Mouse (Mus musculus) large intestine, adult 2 months (tissue): ENCODE measurements around the gene Pgm5. TPM values are rescaled to one million over a fixed set of nuclear protein-coding genes. Genes with fewer than 3 reads are reported as not detected.

Experiments
- DNase-seq: peaks from one replicate; pipeline ENCODE4 v3.0.0-alpha.2; 2012; ENCODE audit warnings: low read depth, low spot score
- WGBS: fragments of 180-500 bp; shearing (Covaris S2); methylation state at CpG from one replicate; pipeline ENCODE4 v1.1.7; 2018; 5-methylcytosine and 5-hydroxymethylcytosine counted together
- polyA plus RNA-seq: library from polyadenylated mRNA; depleted of rRNA; stranded (reverse); fragments of >200 nt; gene quantifications from 2 replicates; pipeline ENCODE4 v1.2.3, GENCODE M21; 2012

Gene Pgm5
- polyA plus RNA-seq, 1 experiment, result 40.2 TPM

DNA sequence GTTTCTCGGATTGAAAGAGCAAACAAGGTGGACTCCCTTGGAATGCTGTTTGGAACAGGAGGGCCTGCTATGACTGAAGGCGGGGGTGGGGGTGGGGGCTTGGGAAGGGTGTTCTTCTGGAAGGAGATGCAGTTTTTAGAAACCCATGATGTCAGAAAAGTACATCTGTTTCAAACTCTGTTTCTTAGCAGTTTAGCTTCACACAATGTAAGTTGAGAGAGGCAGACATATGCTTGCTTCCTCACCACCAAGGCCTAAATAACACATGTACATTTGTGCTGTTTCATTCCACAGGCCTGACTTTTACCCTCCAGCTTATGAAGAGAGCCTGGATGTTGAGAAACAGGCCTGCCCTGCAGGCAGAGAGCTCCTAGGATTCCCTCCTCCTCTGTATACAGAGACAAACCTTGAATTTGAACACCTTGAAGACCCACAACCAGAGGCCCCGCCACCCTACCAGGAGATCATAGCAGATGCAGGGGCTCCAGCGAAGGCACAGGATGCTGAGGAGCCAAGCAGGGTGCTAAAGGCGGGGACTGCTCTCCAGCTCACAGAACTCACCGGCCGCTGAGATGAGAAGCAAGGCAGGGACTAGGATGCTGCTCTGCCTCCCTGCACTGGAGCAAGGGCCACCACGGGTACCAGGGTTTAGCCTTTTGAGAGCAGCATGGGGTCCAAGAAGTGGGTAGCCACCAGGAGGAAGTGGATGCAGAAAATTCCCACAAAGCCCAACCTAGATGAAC, 184.2 kb downstream of the Pgm5 start:
- DNase-seq, result no peak
- 82% methylated on average over 8 of the region's 8 CpGs for WGBS

DNA sequence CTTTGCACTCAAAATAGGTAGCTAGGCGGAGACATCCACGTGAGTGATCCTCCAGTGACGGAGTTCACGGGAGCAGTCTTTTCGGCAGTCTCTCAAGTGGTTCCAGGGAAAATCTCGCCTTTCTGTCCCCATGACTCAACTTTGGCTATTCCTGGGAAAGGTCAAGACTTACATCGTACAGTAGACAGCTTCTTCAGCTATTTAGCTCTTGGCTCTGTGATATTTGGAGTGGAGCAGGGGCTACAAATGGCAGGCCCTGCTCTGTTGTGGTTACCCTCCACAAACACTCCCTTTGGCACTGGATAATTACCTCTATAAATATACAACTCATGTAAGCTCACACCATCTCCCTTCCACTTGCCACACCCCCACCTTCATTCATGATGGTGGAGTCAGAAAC, 185.2 kb downstream of the Pgm5 start:
- no peak for DNase-seq
- WGBS, result 56% methylated on average over 7 of the region's 7 CpGs

DNA sequence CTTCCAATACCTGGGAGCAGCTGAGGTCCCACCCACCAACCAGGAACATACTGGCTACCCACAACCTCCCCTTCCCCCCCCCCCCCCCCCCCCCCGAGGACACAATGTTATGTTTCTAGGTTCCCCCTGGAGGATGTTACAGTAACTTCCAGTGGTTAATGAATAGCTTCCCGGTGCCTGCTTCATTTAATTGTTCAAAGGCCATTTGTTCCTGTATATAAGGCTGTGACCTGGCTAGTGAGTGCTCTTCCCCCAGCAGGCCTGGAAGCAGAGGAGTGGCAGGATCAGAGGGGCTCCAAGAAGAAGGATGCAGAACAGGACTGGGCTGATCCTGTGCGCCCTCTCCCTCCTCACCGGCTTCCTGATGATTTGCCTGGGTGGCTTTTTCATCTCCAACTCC, 187.9 kb downstream of the Pgm5 start, which contains the start of gene Tmem252:
Gene Tmem252 (plus strand): TSS at position 247 of the 400 bp plus-strand sequence.
- no peak for DNase-seq

GRCm38 (mm10) chr19:24673331-24673730, 188.3 kb downstream of the Pgm5 start:
- DNase-seq, result no peak
- WGBS, result 17% methylated on average over 10 of the region's 10 CpGs

More for the DNA sequence above, 187.9 kb downstream of the Pgm5 start, which contains the start of gene Tmem252:
- 20% methylated on average over 4 of the region's 4 CpGs for WGBS

DNA sequence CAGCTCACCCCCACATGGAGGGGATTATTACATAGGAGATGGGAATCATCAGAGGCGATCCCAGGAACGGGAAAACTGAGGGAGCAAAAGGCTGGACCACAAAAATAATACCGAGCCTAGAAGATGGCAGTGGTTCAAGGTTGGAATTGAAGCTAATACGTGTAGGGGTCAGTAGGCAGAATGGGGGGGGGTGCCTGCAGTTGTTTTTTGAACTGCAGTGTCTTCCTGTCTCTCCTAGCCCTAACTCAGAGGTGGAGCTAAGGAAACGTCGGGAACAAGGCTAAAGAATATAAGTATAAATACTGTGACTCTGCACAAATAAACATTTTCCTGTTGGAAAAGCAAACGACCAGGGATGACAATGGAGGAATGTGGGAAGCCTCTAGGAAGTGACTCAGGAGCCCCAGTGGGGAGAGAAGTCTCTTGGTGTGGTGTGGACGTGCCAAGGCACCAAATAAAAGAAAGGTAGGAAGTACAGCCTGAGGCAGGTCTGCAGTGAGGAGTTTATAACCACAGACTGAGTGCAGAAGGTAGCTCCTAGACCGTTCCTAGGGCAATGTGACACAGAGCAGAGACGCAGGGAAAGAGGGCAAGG, 189.2 kb downstream of the Pgm5 start:
- 43% methylated on average over 10 of the region's 10 CpGs for WGBS

GRCm38 (mm10) chr19:24671571-24671970, 190.1 kb downstream of the Pgm5 start:
- WGBS, result 70% methylated on average over 3 of the region's 3 CpGs

More for the DNA sequence above, 189.2 kb downstream of the Pgm5 start:
- DNase-seq, result no peak

GRCm38 (mm10) chr19:24667527-24667926, 194.1 kb downstream of the Pgm5 start:
- DNase-seq, result no peak
- 81% methylated on average over 3 of the region's 3 CpGs for WGBS

More at GRCm38 (mm10) chr19:24671571-24671970, 190.1 kb downstream of the Pgm5 start:
- no peak for DNase-seq

DNA sequence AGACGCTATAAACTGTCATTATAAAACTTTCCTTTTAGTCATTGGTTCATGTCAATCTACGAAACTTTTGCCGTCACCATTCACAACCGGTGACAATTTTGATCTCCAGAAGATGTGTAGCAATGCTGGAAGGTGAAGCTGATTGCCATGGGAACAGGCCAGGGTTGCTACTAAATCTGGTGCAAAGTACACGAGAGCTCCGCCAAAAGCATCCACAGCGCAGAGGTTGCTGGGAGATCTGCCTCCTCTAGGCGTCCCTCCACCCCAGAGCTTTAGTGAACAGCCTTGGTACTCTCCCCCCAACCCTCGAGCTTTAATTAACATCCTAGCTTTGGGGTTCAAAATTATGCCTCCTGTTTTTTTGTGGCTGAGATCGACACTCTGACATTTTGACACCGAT, 195.9 kb downstream of the Pgm5 start:
- 74% methylated on average over 11 of the region's 11 CpGs for WGBS
- no peak for DNase-seq

DNA sequence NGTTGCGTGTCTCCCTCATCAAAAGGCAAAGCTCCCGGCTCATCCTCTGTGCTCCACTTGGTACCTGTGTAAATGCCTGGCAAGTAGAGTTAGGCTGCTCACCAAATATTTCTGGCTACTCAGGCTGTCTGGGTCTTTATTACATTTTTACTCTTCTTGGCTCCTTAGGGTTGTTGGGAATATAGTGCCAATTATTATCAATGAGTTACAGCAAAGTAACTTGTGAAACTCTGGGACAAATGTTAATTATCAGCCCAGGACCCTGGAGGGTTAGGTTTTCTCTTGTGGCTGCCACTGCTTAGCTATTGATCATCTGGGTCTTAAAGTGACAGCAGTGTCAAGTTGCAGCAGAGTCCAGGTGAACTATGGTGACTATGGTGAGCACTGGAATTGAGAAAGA, 199.3 kb downstream of the Pgm5 start:
- DNase-seq, result no peak
- WGBS, result 92% methylated on average over 2 of the region's 2 CpGs

DNA sequence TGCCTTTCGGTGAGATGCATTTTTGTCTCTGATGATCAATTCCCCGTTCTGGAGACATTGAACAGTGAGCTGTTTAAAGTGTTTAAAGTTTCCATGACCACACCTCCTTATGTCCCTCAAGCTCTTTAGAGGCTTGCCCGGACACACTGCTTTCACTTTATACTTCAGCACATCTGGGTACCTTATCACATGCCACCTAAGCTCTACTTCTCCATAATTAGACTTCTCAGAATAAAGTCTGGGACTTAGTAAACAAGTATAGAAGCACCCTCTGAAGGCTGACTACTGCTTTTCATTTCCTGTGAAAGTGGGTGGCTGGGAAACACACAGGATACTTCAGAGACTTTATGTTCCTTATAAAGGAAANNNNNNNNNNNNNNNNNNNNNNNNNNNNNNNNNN, 204.7 kb downstream of the Pgm5 start:
- WGBS, result 48% methylated on average over 3 of the region's 3 CpGs
- no peak for DNase-seq

DNA sequence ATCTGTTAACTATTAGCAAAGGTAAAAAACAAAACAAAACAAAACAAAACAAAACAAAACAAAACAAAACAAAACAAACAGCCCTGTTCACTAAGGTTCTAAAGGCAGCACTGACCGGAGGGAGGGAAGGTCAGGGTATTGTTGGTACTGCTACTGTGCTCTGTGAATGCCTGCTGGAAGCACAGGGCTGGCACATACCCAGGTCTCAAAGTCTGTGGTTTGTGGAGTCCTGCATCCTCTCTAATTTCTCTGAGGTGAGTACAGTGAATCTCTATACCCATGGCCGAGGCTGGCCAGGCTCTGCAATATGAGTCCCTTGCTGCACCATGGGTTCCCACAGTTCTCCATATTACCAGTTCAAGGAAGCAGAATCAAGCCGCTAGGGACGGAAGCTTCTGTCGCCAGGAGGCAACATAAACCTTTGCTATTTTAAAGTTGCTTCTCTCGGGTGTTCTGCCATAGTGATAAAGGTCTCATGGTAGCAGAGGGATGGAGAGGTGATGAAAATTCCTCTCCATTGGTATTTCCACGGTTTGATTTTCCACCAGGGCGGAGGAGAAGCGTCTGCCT, 208.3 kb downstream of the Pgm5 start:
- DNase-seq, result no peak
- WGBS, result 81% methylated on average over 9 of the region's 9 CpGs

GRCm38 (mm10) chr19:24652342-24653019, 209.2 kb downstream of the Pgm5 start:
- 20% methylated on average over 6 of the region's 6 CpGs for WGBS
- no peak for DNase-seq

DNA sequence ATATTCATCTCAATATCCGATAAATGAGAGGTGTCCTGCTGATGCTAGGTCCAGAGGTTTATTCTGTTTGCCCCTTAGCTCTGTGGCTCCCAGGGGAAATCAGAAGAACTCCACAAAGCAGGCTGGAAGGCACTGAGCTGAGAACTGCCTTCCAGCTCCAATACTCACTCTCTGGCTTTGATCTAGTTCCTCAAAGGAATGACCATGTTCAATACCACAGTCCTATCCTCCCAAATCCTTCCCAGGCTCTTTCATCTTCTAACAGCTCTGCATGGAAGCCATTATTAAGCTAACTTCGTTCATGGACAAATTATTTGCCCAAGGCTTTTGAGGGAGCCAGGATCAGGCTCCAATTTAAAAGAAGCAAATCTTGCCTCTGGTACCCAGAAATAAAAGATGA, 210.1 kb downstream of the Pgm5 start:
- WGBS, result 74% methylated on average over 2 of the region's 2 CpGs
- no peak for DNase-seq

- WGBS, result 93% methylated on average over 8 of the region's 8 CpGs
- no peak for DNase-seq
These were observed 211.2 kb downstream of the Pgm5 start for GRCm38 (mm10) chr19:24650428-24650827.

GRCm38 (mm10) chr19:24648016-24648415, 213.6 kb downstream of the Pgm5 start:
- DNase-seq, result no peak
- 82% methylated on average over 8 of the region's 8 CpGs for WGBS

DNA sequence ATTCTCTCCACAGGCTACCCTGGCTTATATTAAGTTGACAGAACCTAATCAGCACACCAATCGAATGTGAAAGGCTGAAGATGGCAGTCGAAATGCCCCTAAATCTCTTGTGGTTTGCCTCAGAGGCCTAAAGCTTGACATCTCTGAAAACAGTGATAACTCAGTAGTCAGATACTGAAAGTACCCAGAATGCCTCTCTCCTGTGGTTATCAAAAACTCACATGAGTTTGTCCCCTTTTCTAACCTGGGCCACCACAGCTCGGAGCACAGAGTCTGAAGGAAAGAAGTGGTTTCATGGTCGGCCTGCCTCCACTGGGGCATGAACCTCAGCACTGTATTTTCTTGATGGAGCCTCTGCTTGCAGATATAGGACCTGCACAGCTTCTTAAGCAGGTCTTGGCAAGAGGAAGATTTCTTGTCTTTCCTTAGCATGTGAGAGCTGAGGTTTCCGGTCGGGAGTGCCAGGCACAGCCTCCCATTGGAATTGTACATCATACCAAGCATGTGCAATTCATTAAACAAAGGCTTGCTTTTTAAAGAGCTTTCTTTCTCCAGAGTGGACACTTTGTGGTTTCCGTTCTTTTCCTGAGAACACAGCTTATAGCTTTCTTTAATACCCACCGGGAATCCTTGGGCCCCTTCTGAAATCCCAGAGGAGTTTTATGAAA, 215.4 kb downstream of the Pgm5 start:
- 83% methylated on average over 8 of the region's 8 CpGs for WGBS
- DNase-seq, result no peak

- 41% methylated on average over 10 of the region's 10 CpGs for WGBS
- DNase-seq, result no peak
These were observed 216.7 kb downstream of the Pgm5 start for GRCm38 (mm10) chr19:24644971-24645370.

DNA sequence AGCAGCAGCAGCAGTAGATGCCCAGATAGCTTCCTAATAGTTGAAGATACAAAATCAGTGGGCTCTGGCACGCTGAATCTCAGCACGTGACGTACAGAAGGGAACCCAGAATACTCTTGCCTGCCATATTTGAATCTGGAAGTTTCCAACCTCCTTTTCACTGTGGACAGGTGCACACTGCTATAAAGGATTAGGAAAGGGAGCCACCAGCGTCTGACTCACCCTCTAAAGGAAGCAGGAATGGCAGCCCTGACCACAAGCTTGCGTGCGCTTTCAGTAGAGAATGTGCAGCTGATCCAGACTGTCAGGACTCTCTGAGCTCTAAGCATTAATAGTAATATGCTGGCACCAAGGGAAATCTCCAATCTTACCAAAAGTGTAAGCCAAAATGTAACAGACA, 220.7 kb downstream of the Pgm5 start:
- no peak for DNase-seq
- WGBS, result 80% methylated on average over 6 of the region's 6 CpGs

DNA sequence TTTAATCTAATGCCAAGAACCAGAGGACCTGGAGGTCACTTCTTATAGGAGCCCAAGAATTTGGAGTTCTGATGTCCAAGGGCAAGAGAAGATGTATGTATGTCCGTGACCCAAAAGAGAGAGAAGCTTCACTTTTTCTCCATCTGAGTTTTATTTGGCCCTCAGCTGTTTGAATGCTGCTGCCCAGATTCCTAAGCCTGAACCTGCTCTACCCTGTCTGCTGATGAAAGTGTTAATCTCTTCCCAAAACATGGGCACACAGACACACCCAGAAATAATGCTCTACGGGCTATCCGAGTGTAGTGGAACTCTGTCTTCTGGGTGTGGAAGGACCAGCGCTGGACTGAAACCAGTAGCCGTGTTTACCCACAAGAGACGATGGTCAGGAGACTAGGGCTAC, 223.7 kb downstream of the Pgm5 start:
- 59% methylated on average over 6 of the region's 6 CpGs for WGBS
- DNase-seq, result no peak

- no peak for DNase-seq
- 80% methylated on average over 10 of the region's 10 CpGs for WGBS
These were observed 225.0 kb downstream of the Pgm5 start for GRCm38 (mm10) chr19:24636616-24637015.
